Mouse (Mus musculus) bone marrow, adult 2 months (tissue): Measurements from ENCODE around the gene Med12l. TPM values are rescaled to one million over a fixed set of nuclear protein-coding genes. Genes with fewer than 3 reads are reported as not detected.
"Not testable (repeated sequence)": the region's sequence is repeated elsewhere in the genome, so short reads cannot be mapped to it uniquely, and the experiment has no call there.

Source experiments
- H3K27ac ChIP-seq: fragments of 200-500 bp; 2 replicates; pipeline ENCODE4 v1.5.1; 2012; ENCODE audit warnings: low read depth, mild to moderate bottlenecking, control low read depth, inconsistent platforms, low read length; ENCODE audit not compliant: control insufficient read depth, poor library complexity, insufficient read depth
- H3K4me1 ChIP-seq: fragments of 200-500 bp; 2 replicates; pipeline ENCODE4 v1.6.1; 2011; ENCODE audit warnings: low read length; ENCODE audit not compliant: control insufficient read depth, insufficient read depth
- H3K4me3 ChIP-seq: fragments of 200-500 bp; replicated peaks from 2 replicates; pipeline ENCODE3; 2011; ENCODE audit warnings: mild to moderate bottlenecking, low read depth, low read length, control low read depth; ENCODE audit not compliant: control insufficient read depth
- CTCF ChIP-seq: fragments of 200-500 bp; IDR thresholded peaks from 2 replicates; pipeline ENCODE4 v1.5.1; 2011; ENCODE audit warnings: low read length, control low read depth; ENCODE audit not compliant: control insufficient read depth, insufficient read depth
- POLR2A ChIP-seq: fragments of 200-500 bp; IDR thresholded peaks from 2 replicates; pipeline ENCODE4 v1.6.1; 2011; ENCODE audit warnings: low read depth, mild to moderate bottlenecking, control low read depth, low read length, borderline replicate concordance; ENCODE audit not compliant: control insufficient read depth
- WGBS: fragments of 180-500 bp; shearing (Covaris S2); methylation state at CpG from one replicate; pipeline ENCODE4 v1.1.7; 2018; 5-methylcytosine and 5-hydroxymethylcytosine counted together
- polyA plus RNA-seq: library from polyadenylated mRNA; stranded (reverse); fragments of >200 nt; gene quantifications from 2 replicates; pipeline ENCODE4 v1.2.4, GENCODE M21; 2011; ENCODE audit warnings: low replicate concordance; ENCODE audit not compliant: missing spikeins, insufficient read depth, insufficient read length

Med12l gene
- polyA plus RNA-seq, 1 experiment = 6.5 TPM

- no peak overlapping the region for H3K27ac ChIP-seq
- H3K4me3 ChIP-seq = no peak overlapping the region
- TF ChIP-seq POLR2A (no peak), CTCF (no peak)
- 5% methylated on average over 5 of the region's 5 CpGs for WGBS
- peaks cover 2% of the 10 kb centered on the region; the same call in 1 of the 2 replicates for H3K4me1 ChIP-seq
Observed at GRCm38 (mm10) chr3:59133189-59133588, 127.6 kb downstream of the Med12l start.

- 44% methylated on average over 5 of the region's 5 CpGs for WGBS
- Histone ChIP-seq H3K4me1 (peaks cover 2% of the 10 kb centered on the region; the same call in 1 of the 2 replicates), H3K27ac (no peak overlapping the region), H3K4me3 (no peak overlapping the region)
- no peak for TF ChIP-seq CTCF
- TF ChIP-seq POLR2A = no peak
Observed at GRCm38 (mm10) chr3:59135911-59136653, 130.5 kb downstream of the Med12l start.

GRCm38 (mm10) chr3:59138946-59139468 lies 133.4 kb downstream of the Med12l start:
- Histone ChIP-seq H3K4me3 (no peak overlapping the region), H3K27ac (no peak overlapping the region), H3K4me1 (no peaks in the 10 kb centered on the region; the same call in 1 of the 2 replicates)
- WGBS = 85% methylated on average over 12 of the region's 12 CpGs
- TF ChIP-seq CTCF = no peak
- TF ChIP-seq POLR2A = no peak

DNA sequence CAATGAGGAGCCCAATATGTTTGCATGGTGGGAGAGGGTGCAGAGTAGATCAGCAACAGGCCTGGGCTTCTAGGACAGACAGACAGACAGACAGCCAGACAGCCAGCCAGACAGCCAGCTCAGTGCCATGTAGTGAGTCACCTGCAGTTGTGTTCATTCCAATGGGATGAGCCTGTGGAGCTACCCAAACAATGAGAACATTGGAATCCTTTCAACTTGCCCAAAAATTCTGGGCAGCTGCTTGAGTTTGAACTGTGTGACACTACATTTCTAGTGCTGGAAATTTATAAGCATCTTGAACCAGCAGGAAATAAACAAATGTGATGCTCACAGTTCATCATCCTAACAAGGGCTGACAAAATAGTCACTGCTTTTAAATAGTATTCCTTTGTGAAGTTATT lies 134.0 kb downstream of the Med12l start:
- TF ChIP-seq CTCF (no peak), POLR2A (no peak)
- H3K4me3 ChIP-seq = no peak overlapping the region
- no peak overlapping the region for H3K27ac ChIP-seq
- H3K4me1 ChIP-seq = no peaks in the 10 kb centered on the region; the same call in 1 of the 2 replicates

- TF ChIP-seq POLR2A = no peak
- TF ChIP-seq CTCF = no peak
- Histone ChIP-seq H3K4me3 (no peak overlapping the region), H3K27ac (no peak overlapping the region), H3K4me1 (no peaks in the 10 kb centered on the region)
- WGBS = 94% methylated on average over 2 of the region's 2 CpGs
Observed at GRCm38 (mm10) chr3:59140115-59140514, 134.5 kb downstream of the Med12l start.

GRCm38 (mm10) chr3:59140941-59141340 lies 135.3 kb downstream of the Med12l start:
- H3K4me1 ChIP-seq, H3K4me3 ChIP-seq, H3K27ac ChIP-seq: not testable (repeated sequence)
- WGBS = 84% methylated on average over 4 of the region's 4 CpGs

DNA sequence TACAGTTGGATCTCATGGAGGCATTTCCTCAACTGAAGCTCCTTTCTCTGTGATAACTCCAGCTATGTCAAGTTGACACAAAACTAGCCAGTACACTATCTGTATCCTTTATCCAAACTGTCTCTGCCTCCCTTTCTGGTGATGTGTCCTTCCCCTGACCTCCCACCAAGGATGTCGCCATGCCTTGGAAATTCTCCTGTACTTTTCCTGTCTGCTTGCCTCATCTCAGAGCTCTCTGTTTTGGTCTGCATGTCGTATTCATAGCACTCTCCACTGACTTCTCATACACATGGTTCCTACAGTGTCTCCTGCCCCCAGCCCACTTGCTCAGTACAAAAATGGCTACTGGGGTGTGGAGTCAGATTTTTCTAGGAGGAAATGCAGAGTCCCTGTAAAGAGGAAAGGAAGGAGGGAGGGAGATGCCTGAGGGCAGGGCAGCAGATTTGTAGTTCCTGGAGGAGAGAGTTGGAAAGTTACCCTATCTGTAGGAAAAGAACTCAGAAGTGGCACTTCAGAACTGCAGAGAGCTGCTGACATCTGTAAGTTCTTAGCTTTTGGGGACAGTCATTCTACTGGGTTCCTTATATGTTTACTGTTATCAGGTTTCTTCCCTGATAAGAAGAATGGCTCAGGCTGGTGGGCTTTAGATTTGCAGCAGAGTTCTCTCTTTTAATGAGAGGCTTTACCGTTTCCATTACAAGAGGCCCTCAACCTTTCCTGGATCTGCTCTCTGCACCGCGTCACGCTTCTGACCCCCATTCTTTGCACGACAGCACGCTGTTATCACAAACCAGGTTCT lies 136.1 kb downstream of the Med12l start:
- Histone ChIP-seq H3K4me1 (no peaks in the 10 kb centered on the region), H3K4me3 (no peak overlapping the region), H3K27ac (no peak overlapping the region)
- no peak for TF ChIP-seq POLR2A
- TF ChIP-seq CTCF = no peak
- WGBS = 77% methylated on average over 8 of the region's 8 CpGs

GRCm38 (mm10) chr3:59145194-59145593 lies 139.6 kb downstream of the Med12l start:
- WGBS = 82% methylated on average over 5 of the region's 5 CpGs

More at GRCm38 (mm10) chr3:59145194-59145593, 139.6 kb downstream of the Med12l start:
- no peak for TF ChIP-seq CTCF
- TF ChIP-seq POLR2A = no peak
- Histone ChIP-seq H3K27ac (no peak overlapping the region), H3K4me3 (no peak overlapping the region), H3K4me1 (no peaks in the 10 kb centered on the region)
